In genomic region chr2:80037971-80038370, GRCm38 (mm10) we compare ENCODE assay signal across 14 mouse cellular contexts.
DNase-seq lines count a peak whose midpoint lies in the region; ATAC-seq and TF ChIP-seq lines count a peak whose summit lies in the region.
"Had no signal": no experiment of that assay in that cellular context is flagged by ENCODE, and none has a peak within 500 bp of the region (broad histone marks: within the 10 kb centered on the region; RNA-seq: fewer than 3 reads in every experiment).

No protein-coding gene starts in this region.

- no peak overlapping the region; the same call in 1 of the 2 replicates for H3K9ac ChIP-seq in liver, adult 2 months (ENCODE audit: low read depth, low read length)
- H3K9ac ChIP-seq in heart, embryonic 14.5 days (ENCODE audit: low read length): peak overlapping the region; percentile 58
- H3K9ac ChIP-seq: forebrain, embryonic 13.5 days; midbrain, embryonic 13.5 days had no signal

- 16% methylated on average over 5 of the region's 5 CpGs for WGBS in liver, adult 2 months
- 73% methylated on average over 5 of the region's 5 CpGs for WGBS in heart, embryonic 14.5 days

- H3K79me2 ChIP-seq in liver, adult 2 months (ENCODE audit: control insufficient read depth, insufficient read depth, low read length): no peaks in the 10 kb centered on the region

- no peaks in the 10 kb centered on the region for H3K36me3 ChIP-seq in liver, adult 2 months (ENCODE audit: control insufficient read depth, insufficient read depth, low read length)
- no peaks in the 10 kb centered on the region for H3K36me3 ChIP-seq in heart, embryonic 14.5 days (ENCODE audit: control insufficient read depth, insufficient read depth, low read length)
- H3K36me3 ChIP-seq: hindbrain, embryonic 10.5 days; midbrain, embryonic 13.5 days had no signal

- no peak for TF ChIP-seq CTCF in liver, adult 2 months (IDR thresholded peaks at IDR 0.05; ENCODE audit: low read depth, low read length)

- peak overlapping the region; percentile 46; the same call in 1 of the 2 replicates for H3K27ac ChIP-seq in liver, adult 2 months (replicated peaks; ENCODE audit: insufficient read depth, low read depth, low read length)
- peak overlapping the region; percentile 58 to 77 for H3K27ac ChIP-seq in heart, embryonic 14.5 days (replicated peaks in 1 of 2; ENCODE audit: control insufficient read depth in 1 of 2, insufficient read depth in 1 of 2, low read depth in 2 of 2, low read length in 2 of 2)
- H3K27ac ChIP-seq: forebrain, embryonic 13.5 days; hindbrain, embryonic 10.5 days; midbrain, embryonic 13.5 days had no signal

- peak; percentile 37 for DNase-seq in adrenal gland, postnatal 14 days
- DNase-seq in adrenal gland, postnatal 4 days (ENCODE audit: low spot score in 2 of 2): no peak
- DNase-seq in liver, adult 2 months (ENCODE audit: extremely low read depth, low read depth, low spot score): peak; percentile 87
- DNase-seq in liver: no peak
- DNase-seq in T-cell, adult 2 months (ENCODE audit: low spot score): no peak
- no peak for DNase-seq in urinary bladder, postnatal 14 days (ENCODE audit: low spot score)
- DNase-seq: B cell, adult 2 months; cerebellum, adult 18-20 months; layer of hippocampus, postnatal 36 days had no signal

- no peaks in the 10 kb centered on the region for H3K9me3 ChIP-seq in heart, embryonic 14.5 days (ENCODE audit: control insufficient read depth, low read length)
- H3K9me3 ChIP-seq: forebrain, embryonic 13.5 days; hindbrain, embryonic 10.5 days; midbrain, embryonic 13.5 days had no signal

- H3K4me2 ChIP-seq in heart, embryonic 14.5 days (ENCODE audit: low read length): peak overlapping the region; percentile 42
- H3K4me2 ChIP-seq: forebrain, embryonic 13.5 days; midbrain, embryonic 13.5 days had no signal

- no peak for TF ChIP-seq POLR2A in liver, adult 2 months (IDR thresholded peaks at IDR 0.05; ENCODE audit: extremely low read depth, insufficient read depth, low read length)

- H3K27me3 ChIP-seq in liver, adult 2 months (ENCODE audit: control insufficient read depth, insufficient read depth, low read length): no peaks in the 10 kb centered on the region
- no peaks in the 10 kb centered on the region for H3K27me3 ChIP-seq in heart, embryonic 14.5 days (ENCODE audit: control insufficient read depth, insufficient read depth, low read length)
- H3K27me3 ChIP-seq: forebrain, embryonic 13.5 days; midbrain, embryonic 13.5 days had no signal

- peak overlapping the region; percentile 36 for H3K4me3 ChIP-seq in liver, adult 2 months (ENCODE audit: insufficient read depth, low read depth, low read length)
- H3K4me3 ChIP-seq in heart, embryonic 14.5 days (ENCODE audit: control insufficient read depth in 1 of 2, insufficient read depth in 1 of 2, low read depth in 1 of 2, low read length in 2 of 2): peak overlapping the region; percentile 38 to 56
- H3K4me3 ChIP-seq: forebrain, embryonic 13.5 days; hindbrain, embryonic 10.5 days; midbrain, embryonic 13.5 days had no signal

- no peak for ATAC-seq in heart, embryonic 14.5 days (ENCODE audit: insufficient number of reproducible peaks, insufficient read depth, low FRiP score, low read depth)
- ATAC-seq in megakaryocyte, adult 5-6 weeks (ENCODE audit: poor library complexity, severe bottlenecking): peak; percentile 32; the same call in 1 of the 2 replicates
- ATAC-seq: forebrain, embryonic 13.5 days; midbrain, embryonic 13.5 days had no signal

- peaks cover 5% of the 10 kb centered on the region; the same call in 1 of the 2 replicates for H3K4me1 ChIP-seq in liver, adult 2 months (ENCODE audit: control insufficient read depth, insufficient read depth, low read length)
- no peaks in the 10 kb centered on the region; a peak in 1 of 4 replicates for H3K4me1 ChIP-seq in heart, embryonic 14.5 days (ENCODE audit: control insufficient read depth in 2 of 2, insufficient read depth in 2 of 2, low read length in 2 of 2)
- H3K4me1 ChIP-seq: forebrain, embryonic 13.5 days; hindbrain, embryonic 10.5 days; midbrain, embryonic 13.5 days had no signal

Comparison
In these comparisons a context has a peak if more than half of its experiments do, and no peak if none do; other contexts are left out.
1. DNase-seq: peak in adrenal gland, postnatal 14 days (single experiment) and liver, adult 2 months (single experiment); none in adrenal gland, postnatal 4 days (0 of 2), liver (single experiment), T-cell, adult 2 months (single experiment) and urinary bladder, postnatal 14 days (single experiment).